Mouse (Mus musculus): ENCODE results near the gene Rab11fip4. TPM values are rescaled to one million over a fixed set of nuclear protein-coding genes. Genes with fewer than 3 reads are reported as not detected.

The Rab11fip4 gene
- polyA plus RNA-seq (2015; fragmentation: Nextera tagmentation; extraction: Ambion mirVana) = 25.6 TPM in 2 replicates

- no peaks in the 10 kb centered on the region for H3K36me3 ChIP-seq
- peak; percentile 84 for ATAC-seq (replicated peaks)
- H3K9ac ChIP-seq (replicated peaks) = peak within 1 kb of the TSS; percentile 87
- peak within 1 kb of the TSS; percentile 83 for H3K4me3 ChIP-seq
- H3K27ac ChIP-seq (replicated peaks) = peak within 1 kb of the TSS; percentile 86
- no peaks in the 10 kb centered on the region for H3K9me3 ChIP-seq
- WGBS = under 1% methylated on average over 85 of the region's 98 CpGs
- peak within 1 kb of the TSS; percentile 66 for H3K4me2 ChIP-seq (replicated peaks)
- peaks cover 41% of the 10 kb centered on the region for H3K4me1 ChIP-seq
- H3K27me3 ChIP-seq = no peaks in the 10 kb centered on the region
Observed at GRCm38 (mm10) chr11:79590664-79591590, at the start of gene Rab11fip4. TSS of gene Rab11fip4 (plus strand) at chr11:79591212.

- 90% methylated on average over 1 of the region's 1 CpGs for WGBS
- Histone ChIP-seq H3K4me3 (no peak overlapping the region), H3K9ac (replicated peaks) (no peak overlapping the region), H3K27me3 (no peaks in the 10 kb centered on the region), H3K9me3 (no peaks in the 10 kb centered on the region), H3K4me1 (no peaks in the 10 kb centered on the region), H3K4me2 (replicated peaks) (no peak overlapping the region), H3K36me3 (peaks cover 73% of the 10 kb centered on the region), H3K27ac (replicated peaks) (no peak overlapping the region)
- ATAC-seq (replicated peaks) = no peak
Observed at GRCm38 (mm10) chr11:79552622-79553021, 38.4 kb upstream of the Rab11fip4 start.

- Histone ChIP-seq H3K9ac (replicated peaks) (no peak overlapping the region), H3K4me3 (no peak overlapping the region), H3K4me1 (no peaks in the 10 kb centered on the region), H3K27ac (replicated peaks) (no peak overlapping the region), H3K9me3 (no peaks in the 10 kb centered on the region), H3K4me2 (replicated peaks) (no peak overlapping the region), H3K27me3 (no peaks in the 10 kb centered on the region), H3K36me3 (peaks cover 62% of the 10 kb centered on the region)
- WGBS = 94% methylated on average over 4 of the region's 4 CpGs
- ATAC-seq (replicated peaks) = no peak
Observed at GRCm38 (mm10) chr11:79560536-79560935, 30.5 kb upstream of the Rab11fip4 start.

GRCm38 (mm10) chr11:79563493-79563892, 27.5 kb upstream of the Rab11fip4 start:
- no peak for ATAC-seq (replicated peaks)
- 96% methylated on average over 7 of the region's 7 CpGs for WGBS
- no peaks in the 10 kb centered on the region for H3K27me3 ChIP-seq
- H3K36me3 ChIP-seq = peaks cover 64% of the 10 kb centered on the region
- no peak overlapping the region for H3K9ac ChIP-seq (replicated peaks)
- H3K27ac ChIP-seq (replicated peaks) = no peak overlapping the region
- no peaks in the 10 kb centered on the region for H3K9me3 ChIP-seq
- H3K4me2 ChIP-seq (replicated peaks) = no peak overlapping the region
- no peak overlapping the region for H3K4me3 ChIP-seq
- no peaks in the 10 kb centered on the region for H3K4me1 ChIP-seq

GRCm38 (mm10) chr11:79566947-79567346, 24.1 kb upstream of the Rab11fip4 start:
- Histone ChIP-seq H3K36me3 (peaks cover 70% of the 10 kb centered on the region), H3K9ac (replicated peaks) (no peak overlapping the region), H3K4me2 (replicated peaks) (no peak overlapping the region), H3K27me3 (no peaks in the 10 kb centered on the region), H3K4me1 (no peaks in the 10 kb centered on the region), H3K4me3 (no peak overlapping the region), H3K27ac (replicated peaks) (no peak overlapping the region), H3K9me3 (no peaks in the 10 kb centered on the region)
- ATAC-seq (replicated peaks) = no peak
- WGBS = 57% methylated on average over 1 of the region's 1 CpGs

GRCm38 (mm10) chr11:79568197-79568911, 22.7 kb upstream of the Rab11fip4 start:
- Histone ChIP-seq H3K4me1 (no peaks in the 10 kb centered on the region), H3K4me3 (no peak overlapping the region), H3K9me3 (no peaks in the 10 kb centered on the region), H3K27ac (replicated peaks) (no peak overlapping the region), H3K36me3 (peaks cover 67% of the 10 kb centered on the region), H3K9ac (replicated peaks) (no peak overlapping the region), H3K27me3 (no peaks in the 10 kb centered on the region), H3K4me2 (replicated peaks) (no peak overlapping the region)
- whole genome bisulfite sequencing = 93% methylated on average over 11 of the region's 11 CpGs
- no peak for ATAC-seq (replicated peaks)

- Histone ChIP-seq H3K4me3 (no peak overlapping the region), H3K4me1 (no peaks in the 10 kb centered on the region), H3K9me3 (no peaks in the 10 kb centered on the region), H3K4me2 (replicated peaks) (no peak overlapping the region), H3K9ac (replicated peaks) (no peak overlapping the region), H3K36me3 (peaks cover 60% of the 10 kb centered on the region), H3K27ac (replicated peaks) (no peak overlapping the region), H3K27me3 (no peaks in the 10 kb centered on the region)
- 91% methylated on average over 2 of the region's 2 CpGs for WGBS
- no peak for ATAC-seq (replicated peaks)
Observed at GRCm38 (mm10) chr11:79570319-79570718, 20.7 kb upstream of the Rab11fip4 start.

- no peaks in the 10 kb centered on the region for H3K27me3 ChIP-seq
- H3K9me3 ChIP-seq = no peaks in the 10 kb centered on the region
- 80% methylated on average over 3 of the region's 3 CpGs for WGBS
- no peak for ATAC-seq (replicated peaks)
- H3K4me1 ChIP-seq = no peaks in the 10 kb centered on the region
- H3K4me3 ChIP-seq = no peak overlapping the region
- H3K4me2 ChIP-seq (replicated peaks) = no peak overlapping the region
- peaks cover 43% of the 10 kb centered on the region for H3K36me3 ChIP-seq
- no peak overlapping the region for H3K27ac ChIP-seq (replicated peaks)
- H3K9ac ChIP-seq (replicated peaks) = no peak overlapping the region
Observed at GRCm38 (mm10) chr11:79573836-79574235, 17.2 kb upstream of the Rab11fip4 start.

- peaks cover 31% of the 10 kb centered on the region for H3K36me3 ChIP-seq
- no peaks in the 10 kb centered on the region for H3K27me3 ChIP-seq
- H3K4me2 ChIP-seq (replicated peaks) = no peak overlapping the region
- 82% methylated on average over 14 of the region's 14 CpGs for WGBS
- no peak overlapping the region for H3K4me3 ChIP-seq
- no peak overlapping the region for H3K27ac ChIP-seq (replicated peaks)
- no peaks in the 10 kb centered on the region for H3K9me3 ChIP-seq
- no peak for ATAC-seq (replicated peaks)
- H3K9ac ChIP-seq (replicated peaks) = no peak overlapping the region
- H3K4me1 ChIP-seq = no peaks in the 10 kb centered on the region
Observed at GRCm38 (mm10) chr11:79575383-79576073, 15.5 kb upstream of the Rab11fip4 start.

GRCm38 (mm10) chr11:79577741-79578140, 13.3 kb upstream of the Rab11fip4 start:
- H3K27ac ChIP-seq (replicated peaks) = no peak overlapping the region
- peaks cover 20% of the 10 kb centered on the region for H3K36me3 ChIP-seq
- H3K4me3 ChIP-seq = no peak overlapping the region
- no peaks in the 10 kb centered on the region for H3K4me1 ChIP-seq
- no peak for ATAC-seq (replicated peaks)
- 45% methylated on average over 5 of the region's 5 CpGs for WGBS
- no peaks in the 10 kb centered on the region for H3K9me3 ChIP-seq
- H3K4me2 ChIP-seq (replicated peaks) = no peak overlapping the region
- H3K27me3 ChIP-seq = no peaks in the 10 kb centered on the region
- H3K9ac ChIP-seq (replicated peaks) = no peak overlapping the region

GRCm38 (mm10) chr11:79580660-79581059, 10.4 kb upstream of the Rab11fip4 start:
- no peaks in the 10 kb centered on the region for H3K9me3 ChIP-seq
- no peak overlapping the region for H3K27ac ChIP-seq (replicated peaks)
- no peak overlapping the region for H3K4me3 ChIP-seq
- H3K36me3 ChIP-seq = peaks cover 13% of the 10 kb centered on the region
- no peak overlapping the region for H3K4me2 ChIP-seq (replicated peaks)
- no peaks in the 10 kb centered on the region for H3K27me3 ChIP-seq
- WGBS = 46% methylated on average over 4 of the region's 4 CpGs
- no peak for ATAC-seq (replicated peaks)
- no peak overlapping the region for H3K9ac ChIP-seq (replicated peaks)
- 0 out of 2 replicates have a peak, but pooled peaks cover 3% of the 10 kb centered on the region for H3K4me1 ChIP-seq

- 96% methylated on average over 6 of the region's 6 CpGs for WGBS
- H3K4me1 ChIP-seq = 0 out of 2 replicates have a peak, but pooled peaks cover 3% of the 10 kb centered on the region
Observed at GRCm38 (mm10) chr11:79581257-79581656, 9.8 kb upstream of the Rab11fip4 start.

More at GRCm38 (mm10) chr11:79581257-79581656, 9.8 kb upstream of the Rab11fip4 start:
- Histone ChIP-seq H3K36me3 (peaks cover 12% of the 10 kb centered on the region), H3K9ac (replicated peaks) (no peak overlapping the region), H3K4me2 (replicated peaks) (no peak overlapping the region), H3K9me3 (no peaks in the 10 kb centered on the region), H3K4me3 (no peak overlapping the region), H3K27ac (replicated peaks) (no peak overlapping the region), H3K27me3 (no peaks in the 10 kb centered on the region)
- ATAC-seq (replicated peaks) = no peak

Measured in forebrain, embryonic 15.5 days (tissue).